Mouse (Mus musculus): ENCODE results near the gene Oaz1. TPM values are rescaled to one million over a fixed set of nuclear protein-coding genes. Genes with fewer than 3 reads are reported as not detected.

Oaz1 gene
- total RNA-seq, 2 experiments from 2014 or later = 399 to 419 TPM

DNA sequence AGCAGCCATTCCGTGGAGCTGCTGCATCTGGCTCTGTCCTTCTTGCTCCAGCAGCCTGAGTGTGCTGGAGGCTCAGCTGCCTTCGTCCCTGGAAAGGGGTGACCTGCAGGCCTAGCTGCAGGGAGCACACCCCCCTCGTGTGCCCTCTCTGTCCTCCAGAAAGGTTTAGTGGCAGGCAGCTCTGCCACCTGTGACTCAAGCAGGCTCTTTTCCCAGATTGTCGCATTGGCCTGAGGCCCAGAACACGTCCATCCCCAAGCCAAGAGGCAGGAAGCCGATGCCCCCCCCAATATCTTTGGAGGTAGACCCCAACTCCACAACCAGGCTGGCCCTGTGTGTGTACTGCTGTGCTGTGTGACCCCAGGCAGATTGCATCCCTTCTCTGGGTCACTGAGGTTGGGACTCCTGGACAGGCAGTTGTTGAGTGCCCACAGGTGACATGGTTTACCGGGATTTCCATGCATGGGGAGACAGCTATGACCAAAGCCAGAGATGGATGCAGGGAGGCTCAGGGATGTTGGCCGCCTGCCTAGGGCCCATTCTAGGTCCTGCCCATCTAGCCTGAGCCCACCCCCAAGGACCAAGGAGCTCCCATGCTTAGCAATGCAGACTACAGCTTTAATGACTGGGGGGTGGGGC, 18.7 kb downstream of the Oaz1 start:
- no peak for DNase-seq (ENCODE audit: low spot score in 2 of 2)

DNA sequence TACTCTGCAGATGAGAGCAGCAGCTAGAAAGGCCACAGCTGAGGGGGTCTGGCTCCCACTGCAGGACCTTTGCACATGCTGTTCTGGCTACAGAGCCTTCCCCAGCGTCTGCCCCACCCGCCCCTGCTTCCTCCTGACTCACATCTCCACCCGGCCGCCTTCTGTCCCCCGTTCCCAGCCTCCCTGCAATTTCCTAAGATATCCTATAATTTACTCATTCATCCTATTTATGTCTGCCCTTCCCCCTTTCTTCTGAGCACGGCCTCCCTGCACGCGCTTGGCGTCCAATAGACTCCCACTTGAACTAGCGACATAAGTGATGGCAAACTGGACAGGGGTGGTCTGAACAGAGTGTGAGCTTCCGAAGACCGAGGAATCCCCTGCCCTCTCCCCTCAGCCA, 19.3 kb downstream of the Oaz1 start:
- DNase-seq (ENCODE audit: low spot score in 2 of 2) = no peak

DNA sequence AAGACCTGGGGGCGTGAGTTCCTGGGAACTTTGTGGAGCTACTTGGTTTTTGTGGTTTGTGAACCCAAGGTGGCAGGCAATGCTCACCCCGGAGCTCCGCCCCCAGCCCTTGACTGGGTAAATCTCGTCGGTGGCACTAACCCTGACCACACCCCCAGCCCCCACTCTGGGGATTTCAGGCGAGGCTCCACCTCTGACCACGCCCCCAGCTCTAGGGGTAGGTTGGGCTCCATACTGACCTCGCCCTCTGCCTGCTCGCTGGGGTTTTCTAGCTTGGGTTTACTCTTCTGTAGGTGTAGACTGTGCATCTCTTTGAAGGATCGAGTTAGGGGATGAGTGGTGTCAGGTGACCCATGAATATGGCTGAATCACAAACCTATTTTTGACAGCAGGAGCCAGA, 22.1 kb downstream of the Oaz1 start:
- DNase-seq (ENCODE audit: low spot score in 2 of 2) = no peak

DNA sequence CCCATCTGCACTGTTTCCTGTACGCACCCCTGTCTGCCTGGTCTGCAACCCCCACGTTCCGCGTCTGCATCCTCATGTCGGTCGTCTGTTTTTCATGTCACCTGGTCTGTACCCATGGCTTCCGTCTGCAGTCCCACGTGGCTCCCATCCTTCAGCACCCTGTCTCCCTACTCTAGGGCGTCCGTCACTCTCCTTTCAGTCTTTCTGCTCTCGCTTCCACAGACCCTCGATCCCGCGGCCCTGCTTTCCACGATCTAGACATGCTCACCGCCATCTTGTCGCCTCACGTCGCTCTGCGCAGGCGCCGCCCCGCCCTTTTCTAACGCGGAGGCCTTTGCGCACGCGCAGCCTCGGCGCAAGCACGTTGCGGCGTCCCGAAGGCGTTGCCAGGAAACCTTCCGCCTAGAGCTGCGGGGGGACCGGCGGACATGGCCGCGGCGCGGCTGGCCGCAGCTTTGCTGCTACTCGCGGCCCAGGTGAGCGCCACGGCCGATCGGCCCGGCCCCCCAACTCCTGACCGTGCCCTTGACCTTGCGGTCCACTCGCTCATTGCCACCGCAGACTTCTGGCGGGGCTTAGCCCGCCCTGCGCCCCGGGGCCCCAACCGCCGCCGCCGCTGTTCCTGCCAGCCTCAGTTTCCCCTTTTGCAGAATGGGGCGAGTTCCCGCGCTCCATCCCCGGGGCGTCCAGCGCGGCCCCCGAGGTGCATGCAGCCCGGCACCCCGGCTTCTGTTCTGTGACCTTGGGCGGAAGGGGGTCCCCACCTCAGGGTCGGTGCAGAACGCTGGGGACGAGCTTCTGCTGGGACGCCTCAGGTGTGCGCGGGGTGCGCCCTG, 28.7 kb downstream of the Oaz1 start, which contains the start of the genes Lsm7 and Sppl2b:
Gene Lsm7 (minus strand): TSS at position 297 of the 836 bp plus-strand sequence.
Gene Sppl2b (plus strand): TSS at position 363 of the 836 bp plus-strand sequence.
- peak; percentile 98 to 99 for DNase-seq (ENCODE audit: low spot score in 2 of 2)

DNA sequence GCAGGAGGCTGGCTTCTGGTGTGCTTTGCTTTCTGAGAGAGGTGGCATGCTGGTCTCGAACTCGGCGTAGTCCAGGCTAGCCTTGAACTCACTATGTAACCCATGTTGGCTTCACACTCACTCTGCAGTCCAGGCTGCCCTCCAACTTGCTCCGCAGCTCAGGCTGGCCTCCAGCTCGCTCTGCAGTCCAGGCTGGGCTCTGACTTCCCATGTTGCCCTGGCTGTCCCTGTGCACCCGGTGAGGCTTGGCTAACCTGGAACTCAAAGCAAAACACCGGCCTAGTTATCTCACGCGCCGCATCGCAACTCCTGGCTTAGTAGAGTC, 29.3 kb downstream of the Oaz1 start:
- no peak for DNase-seq (ENCODE audit: low spot score in 2 of 2)

DNA sequence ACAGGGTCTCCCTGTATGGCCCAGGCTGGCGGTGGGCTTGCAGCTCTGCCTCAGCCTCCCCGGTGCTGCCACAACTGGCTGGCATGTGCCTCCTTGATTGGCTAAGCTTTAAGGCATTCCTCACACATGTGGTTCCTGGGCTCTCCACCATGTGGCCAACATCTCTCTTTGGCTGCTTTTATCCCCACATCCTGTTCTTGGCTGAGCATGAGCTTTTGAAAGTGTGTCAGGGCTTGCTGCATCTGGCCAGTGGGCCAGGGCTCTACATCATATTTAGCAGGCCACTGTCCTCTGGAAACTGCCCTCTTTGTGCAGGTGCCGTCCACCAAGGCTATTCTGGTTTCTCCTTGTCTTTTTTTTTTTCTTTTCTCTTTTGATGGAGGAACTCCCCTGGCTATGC, 29.8 kb downstream of the Oaz1 start:
- DNase-seq (ENCODE audit: low spot score in 2 of 2) = peak in 1 of 2 experiments; percentile 49

DNA sequence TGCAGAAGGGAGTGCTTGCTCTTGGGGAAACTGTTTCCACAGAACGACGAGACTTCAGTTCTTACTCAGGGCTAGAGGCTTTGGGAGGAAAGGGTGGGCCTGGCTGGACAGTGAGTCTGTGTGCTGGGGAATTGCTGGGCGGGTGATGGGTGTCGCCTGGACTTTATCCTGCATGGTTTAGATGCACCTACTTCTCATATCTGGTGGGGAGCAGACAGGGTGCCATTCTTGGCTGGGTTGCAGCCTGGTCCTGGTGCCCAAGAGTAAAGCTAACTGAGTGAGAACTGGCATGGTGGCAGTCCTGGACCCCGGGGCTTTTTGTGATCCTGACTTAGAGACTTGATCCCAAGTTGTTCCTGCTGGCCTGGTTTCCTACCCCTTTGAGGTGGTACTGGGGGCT, 30.5 kb downstream of the Oaz1 start:
- DNase-seq (ENCODE audit: low spot score in 2 of 2) = no peak

DNA sequence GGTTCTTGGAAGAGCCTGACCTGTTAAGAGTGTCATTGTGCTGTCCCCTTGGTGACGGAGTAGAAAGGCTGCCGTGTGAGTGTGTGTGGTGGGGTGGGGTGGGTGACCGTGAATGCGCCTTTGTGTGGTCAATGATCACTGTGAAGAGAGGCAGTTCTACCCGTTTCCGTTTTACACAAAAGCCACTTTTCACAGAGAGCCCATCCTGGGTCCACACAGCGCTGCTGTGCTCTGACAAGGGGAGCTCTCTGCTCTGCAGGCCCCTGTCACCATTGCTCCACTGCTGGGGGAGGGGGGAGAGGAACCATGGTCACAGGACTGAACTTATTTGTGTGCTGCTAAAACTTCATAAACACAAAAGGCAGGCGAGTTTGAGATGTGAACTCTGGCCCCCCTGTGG, 30.9 kb downstream of the Oaz1 start:
- DNase-seq (ENCODE audit: low spot score in 2 of 2) = no peak

DNA sequence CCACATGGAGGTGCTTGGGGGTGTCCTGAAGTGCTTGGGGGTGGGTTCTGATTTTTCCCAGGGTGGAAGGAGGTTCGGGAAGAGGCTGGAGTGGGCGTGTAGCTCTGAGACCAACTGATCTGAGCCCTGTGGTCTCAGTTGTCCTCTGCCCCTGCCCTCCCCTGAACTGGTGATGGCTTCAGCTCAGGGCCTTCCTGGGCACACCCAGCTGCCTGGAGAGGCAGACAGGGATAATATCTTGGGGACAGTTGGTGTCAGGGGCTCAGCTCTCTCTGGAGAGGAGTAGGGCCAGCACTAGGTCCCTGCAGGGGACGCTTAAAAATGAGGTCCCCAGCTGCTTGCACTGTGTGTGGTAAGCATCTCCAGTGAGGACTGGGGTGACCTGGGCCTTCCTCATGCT, 31.4 kb downstream of the Oaz1 start:
- no peak for DNase-seq (ENCODE audit: low spot score in 2 of 2)

DNA sequence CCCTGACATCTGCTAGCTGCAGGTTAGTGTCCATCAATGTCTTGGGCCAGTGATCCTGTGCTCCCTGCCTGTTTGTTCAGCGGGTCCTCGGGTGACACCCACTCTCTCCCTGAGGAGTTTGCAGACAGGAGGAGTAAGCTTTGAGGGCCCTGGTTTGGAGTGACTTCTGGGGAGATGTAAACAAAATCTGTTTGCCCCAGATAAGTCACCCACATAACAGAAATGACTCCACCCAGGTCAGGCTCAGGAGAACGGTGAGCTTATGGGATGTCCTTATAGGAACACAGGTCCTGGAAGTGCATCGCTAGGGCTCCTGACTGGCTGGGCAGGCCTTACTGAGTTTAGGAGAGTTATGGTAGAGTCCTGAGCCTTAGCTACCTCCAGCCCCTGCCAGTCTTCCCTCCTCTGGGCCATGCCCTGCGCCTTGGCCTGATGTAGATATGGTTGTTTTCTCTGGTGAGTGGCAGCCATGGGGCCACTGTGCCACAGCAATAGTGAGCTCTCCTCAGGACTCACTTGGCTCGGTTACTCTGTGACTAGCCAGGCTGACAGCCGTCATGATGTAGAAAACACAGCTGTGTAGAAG, 32.0 kb downstream of the Oaz1 start:
- no peak for DNase-seq (ENCODE audit: low spot score in 2 of 2)

DNA sequence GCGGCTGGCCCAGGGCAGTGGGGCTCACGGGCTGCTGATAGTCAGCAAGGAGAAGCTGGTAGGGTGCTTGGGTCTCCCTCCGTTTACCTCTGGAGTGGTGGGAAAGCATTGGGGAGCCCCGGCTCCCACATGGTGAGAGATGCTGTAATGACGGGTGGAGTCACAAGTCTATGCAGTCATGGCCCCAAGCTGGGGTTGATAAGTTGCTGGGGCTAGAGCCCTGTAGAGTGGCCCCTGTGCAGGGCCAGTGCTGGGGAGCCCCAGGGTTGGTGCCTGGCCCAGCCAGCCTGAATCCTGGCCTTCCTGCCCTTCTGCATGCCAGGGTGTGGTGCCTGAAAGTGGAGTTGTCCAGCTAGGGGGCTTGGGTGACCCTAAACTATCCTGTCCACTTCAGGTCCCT, 35.8 kb downstream of the Oaz1 start:
- DNase-seq (ENCODE audit: low spot score in 2 of 2) = no peak

DNA sequence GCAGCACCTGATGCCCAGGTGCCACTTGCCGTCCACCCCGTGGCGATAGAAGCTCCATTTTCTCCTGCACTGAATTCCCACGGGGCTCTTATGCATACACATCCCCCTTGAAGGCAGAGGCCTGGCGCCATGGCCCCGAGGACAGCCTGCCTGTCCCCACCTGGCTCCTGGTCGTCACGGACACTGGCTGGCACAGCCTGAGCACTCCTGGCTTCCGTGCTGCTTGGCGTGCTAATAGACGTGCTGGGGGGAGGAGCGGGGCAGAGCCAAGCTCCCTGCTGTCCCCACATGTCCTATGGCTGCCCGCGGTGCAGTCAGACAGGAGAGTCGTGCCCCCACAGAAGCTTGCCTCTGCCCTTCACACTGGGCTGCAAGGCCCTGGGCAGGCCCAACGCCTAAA, 38.0 kb downstream of the Oaz1 start:
- DNase-seq (ENCODE audit: low spot score in 2 of 2) = no peak

DNA sequence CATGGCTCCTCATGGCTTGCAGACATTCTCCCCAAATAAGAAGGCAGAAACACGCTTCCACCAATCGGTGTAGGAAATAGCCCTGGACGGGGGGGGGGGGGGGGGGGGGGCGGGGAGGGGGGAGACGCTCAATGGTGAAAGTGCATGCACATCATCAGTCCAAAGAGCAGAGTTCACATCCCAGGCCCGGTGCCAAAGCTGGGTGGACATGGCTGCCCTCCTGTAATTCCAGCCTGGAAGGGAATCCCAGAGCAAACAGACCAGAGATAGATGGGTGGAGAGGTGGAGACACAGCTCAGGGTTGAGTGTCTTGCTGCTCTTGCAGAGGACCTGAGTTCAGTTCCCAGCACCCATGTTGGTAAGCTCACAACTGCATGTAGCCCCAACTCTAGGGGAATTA, 44.5 kb downstream of the Oaz1 start:
- no peak for DNase-seq (ENCODE audit: low spot score in 2 of 2)

DNA sequence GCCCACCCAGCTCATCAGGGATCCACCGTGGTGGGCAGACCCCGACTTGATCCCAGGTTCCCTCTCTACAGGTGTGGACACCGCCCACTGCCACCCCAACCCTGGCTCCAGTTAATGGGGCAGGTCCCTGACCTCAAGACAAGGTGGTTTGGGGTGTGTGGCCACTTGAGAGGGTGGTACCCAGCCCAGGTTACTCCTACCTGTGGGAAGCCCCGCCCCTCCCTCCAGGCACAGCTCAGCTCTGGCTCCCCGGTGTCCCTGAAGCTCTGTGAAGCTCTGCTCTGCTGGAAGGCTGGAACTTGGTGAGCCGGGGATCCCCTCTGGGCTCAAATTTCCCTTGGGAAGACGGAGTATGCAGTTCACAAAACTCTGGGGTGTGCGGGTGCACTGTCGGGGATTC, 45.1 kb downstream of the Oaz1 start, which contains the start of gene Tmprss9:
Gene Tmprss9 (plus strand): TSS at position 268 of the 400 bp plus-strand sequence.
- no peak for DNase-seq (ENCODE audit: low spot score in 2 of 2)

DNA sequence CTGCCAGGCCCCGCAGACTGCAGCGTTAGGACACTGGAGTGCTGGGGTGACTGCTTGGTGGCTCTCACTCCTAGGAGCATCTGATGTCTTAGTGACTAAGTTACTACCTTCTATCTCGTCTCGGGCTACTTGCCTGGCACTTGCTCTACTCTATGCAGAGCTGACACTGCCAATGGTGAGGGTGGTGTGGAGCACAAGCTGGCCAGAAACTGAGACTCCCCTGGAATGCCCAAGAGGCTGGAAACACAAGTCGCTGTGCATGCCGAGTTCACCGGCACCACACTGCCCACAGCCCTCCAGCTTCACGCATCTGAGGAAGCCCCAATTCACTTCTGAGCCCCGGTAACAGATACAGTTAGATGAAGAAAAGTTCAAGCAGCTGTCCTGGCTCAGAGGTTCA, 47.6 kb downstream of the Oaz1 start:
- no peak for DNase-seq (ENCODE audit: low spot score in 2 of 2)

DNA sequence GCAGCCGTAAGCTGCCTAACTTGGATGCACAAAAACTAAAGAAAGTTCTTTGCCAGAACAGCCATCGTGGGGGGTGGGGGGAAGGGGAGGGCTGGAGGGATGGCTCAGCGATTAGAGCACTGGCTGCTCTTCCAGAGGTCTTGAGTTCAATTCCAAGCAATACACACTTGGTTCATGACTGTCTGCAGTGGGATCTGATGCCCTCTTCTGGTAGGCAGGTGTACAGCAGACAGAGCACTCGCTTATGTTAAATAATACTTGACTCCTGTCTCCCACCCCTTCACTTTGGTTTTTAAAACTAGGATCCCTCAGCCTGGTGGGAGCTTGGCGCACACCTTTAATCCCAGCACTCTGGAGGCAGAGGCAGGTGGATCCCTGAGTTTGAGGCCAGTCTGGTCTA, 49.6 kb downstream of the Oaz1 start:
- peak; percentile 63 to 70 for DNase-seq (ENCODE audit: low spot score in 2 of 2)

DNA sequence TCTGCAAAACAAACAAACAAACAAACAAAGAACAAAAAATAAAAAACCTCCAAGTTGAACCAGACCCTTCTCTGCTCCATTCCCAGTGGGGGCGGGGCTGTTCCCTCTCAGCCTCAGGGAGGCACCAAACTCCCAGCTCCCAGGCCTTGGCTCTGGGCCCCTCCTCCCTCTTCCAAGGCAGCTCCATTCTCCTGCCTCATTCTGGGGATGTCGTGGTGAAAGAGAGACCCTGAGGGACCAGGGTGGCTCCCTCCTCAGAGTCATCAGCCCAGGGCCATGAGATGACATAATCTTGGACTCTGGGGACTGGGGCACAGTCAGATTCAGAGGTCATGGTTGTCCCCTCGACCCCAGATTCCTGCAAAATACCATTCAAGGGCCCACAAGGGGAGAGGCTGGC, 50.1 kb downstream of the Oaz1 start:
- no peak for DNase-seq (ENCODE audit: low spot score in 2 of 2)

Small RNAs within 50 kb of the gene (microRNA-seq; reads per million reads assigned to microRNA genes)
- 5.3 to 6.5 reads per million in 2 experiments for gene Mir1982

Other genes starting within 250 kb of the Oaz1 start
- gene Klf16, start 249.3 kb upstream of the Oaz1 start, total RNA-seq (2021) = 10 to 100 TPM; 41.8 to 43.6 TPM
- 100 to 1,000 TPM; 179 to 191 TPM for gene Abhd17a, start 236.3 kb upstream of the Oaz1 start, total RNA-seq (2021)
- gene Scamp4, start 223.8 kb upstream of the Oaz1 start, total RNA-seq (2021) = 10 to 100 TPM; 34.9 to 42.9 TPM
- gene Adat3, start 223.8 kb upstream of the Oaz1 start, total RNA-seq (2021) = 1 to 10 TPM; 2.1 to 4.5 TPM
- gene Gm49322, start 220.6 kb upstream of the Oaz1 start, total RNA-seq (2021) = 1 to 10 TPM; 2.6 to 3.0 TPM
- gene Csnk1g2, start 203.8 kb upstream of the Oaz1 start, total RNA-seq (2021) = 100 to 1,000 TPM; 146 to 157 TPM
- gene Btbd2, start 169.6 kb upstream of the Oaz1 start, total RNA-seq (2021) = 10 to 100 TPM; 84.4 to 90.6 TPM
- 10 to 100 TPM; 48.5 to 53.2 TPM for gene Mknk2, start 148.5 kb upstream of the Oaz1 start, total RNA-seq (2021)
- 10 to 100 TPM; 21.2 to 22.5 TPM for gene Mob3a, start 124.7 kb upstream of the Oaz1 start, total RNA-seq (2021)
- 10 to 100 TPM; 51.0 to 69.9 TPM for gene Izumo4, start 124.5 kb upstream of the Oaz1 start, total RNA-seq (2021)
- gene Ap3d1, start 84.4 kb upstream of the Oaz1 start, total RNA-seq (2021) = 100 to 1,000 TPM; 135 to 139 TPM
- gene Dot1l, start 71.5 kb upstream of the Oaz1 start, total RNA-seq (2021) = 10 to 100 TPM; 61.0 to 67.4 TPM
- 10 to 100 TPM; 42.9 to 45.3 TPM for gene Sf3a2, start 28.5 kb upstream of the Oaz1 start, total RNA-seq (2021)
- gene Plekhj1, start 28.0 kb upstream of the Oaz1 start, total RNA-seq (2021) = 10 to 100 TPM; 61.9 to 72.8 TPM
- gene Amh, start 21.4 kb upstream of the Oaz1 start, total RNA-seq (2021) = 1 to 10 TPM; 2.1 to 2.5 TPM
- gene Jsrp1, start 13.2 kb upstream of the Oaz1 start, total RNA-seq (2021) = 1 to 10 TPM; 1.4 TPM
- 10 to 100 TPM; 20.4 to 25.9 TPM for gene Lingo3, start 17.4 kb downstream of the Oaz1 start, total RNA-seq (2021)
- 10 to 100 TPM; 52.3 to 54.0 TPM for gene Lsm7, start 28.6 kb downstream of the Oaz1 start, total RNA-seq (2021)
- 10 to 100 TPM; 80.4 to 97.8 TPM for gene Sppl2b, start 28.6 kb downstream of the Oaz1 start, total RNA-seq (2021)
- gene Tmprss9, start 45.2 kb downstream of the Oaz1 start, total RNA-seq (2021) = under 1 TPM; 0.11 to 0.16 TPM
- 100 to 1,000 TPM; 157 to 172 TPM for gene Timm13, start 74.3 kb downstream of the Oaz1 start, total RNA-seq (2021)
- 10 to 100 TPM; 23.1 to 26.2 TPM for gene Lmnb2, start 91.6 kb downstream of the Oaz1 start, total RNA-seq (2021)
- 10 to 100 TPM; 12.1 to 14.4 TPM for gene Gadd45b, start 103.4 kb downstream of the Oaz1 start, total RNA-seq (2021)
- gene Gng7, start 188.3 kb downstream of the Oaz1 start, total RNA-seq (2021) = 100 to 1,000 TPM; 145 to 156 TPM
- 100 to 1,000 TPM in 1 of 2 experiments, 10 to 100 TPM in 1; 92.4 to 110 TPM for gene Diras1, start 199.0 kb downstream of the Oaz1 start, total RNA-seq (2021)
- 10 to 100 TPM; 57.3 to 66.0 TPM for gene Slc39a3, start 210.8 kb downstream of the Oaz1 start, total RNA-seq (2021)
- gene Sgta, start 233.5 kb downstream of the Oaz1 start, total RNA-seq (2021) = 100 to 1,000 TPM; 176 to 186 TPM
- 10 to 100 TPM; 56.3 to 57.6 TPM for gene Thop1, start 243.4 kb downstream of the Oaz1 start, total RNA-seq (2021)

Data from layer of hippocampus, postnatal 10 days (tissue).